ENCODE assay signal across 16 mouse cellular contexts in the genomic region with DNA sequence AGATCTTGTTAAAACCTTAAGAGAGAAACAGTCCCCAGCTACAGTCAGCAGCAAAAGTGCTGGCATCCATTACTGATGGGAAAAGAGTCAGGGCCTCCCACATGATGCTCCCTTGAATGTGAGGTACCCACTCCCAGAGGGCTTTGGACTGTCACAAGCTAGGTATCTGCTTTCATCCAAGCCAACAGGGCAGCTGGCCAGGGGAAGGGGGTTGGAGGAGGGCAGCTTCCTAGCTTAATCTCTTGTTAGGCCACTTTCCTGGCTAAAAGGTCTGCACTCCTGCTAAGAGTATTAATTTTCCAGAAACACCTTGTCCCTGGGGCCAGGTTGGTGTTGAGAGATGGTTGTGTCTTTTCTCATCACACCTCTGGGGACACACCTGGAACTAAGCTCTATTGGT.
A peak's percentile ranks its signal among the peaks of the same experiment; 100 is the strongest.
DNase-seq lines count a peak whose midpoint lies in the region; ATAC-seq and TF ChIP-seq lines count a peak whose summit lies in the region.
"Had no signal": no experiment of that assay in that cellular context is flagged by ENCODE, and none has a peak within 500 bp of the region (broad histone marks: within the 10 kb centered on the region; RNA-seq: fewer than 3 reads in every experiment).

No protein-coding gene starts in this region.

- DNase-seq in heart, postnatal 10 days: no peak
- DNase-seq in midbrain, embryonic 10.5 days (ENCODE audit: low spot score): no peak
- no peak for DNase-seq in midbrain, postnatal 0 days (ENCODE audit: low spot score)
- peak; percentile 22 for DNase-seq in brain, embryonic 14.5 days (ENCODE audit: low read depth)
- no peak for DNase-seq in adrenal gland, postnatal 36 days
- DNase-seq in right cerebral cortex, postnatal 25 days: no peak
- DNase-seq: cerebellum, adult 2 months; forebrain, postnatal 0 days; gastrocnemius, postnatal 14 days; liver, postnatal 0 days; lung, postnatal 36 days; thymus, postnatal 25 days had no signal

- H3K4me3 ChIP-seq in heart, embryonic 12.5 days: no peak overlapping the region
- peak overlapping the region; percentile 27; the same call in 1 of the 2 replicates for H3K4me3 ChIP-seq in midbrain, embryonic 10.5 days
- no peak overlapping the region for H3K4me3 ChIP-seq in midbrain, postnatal 0 days (ENCODE audit: low read depth, low read length)
- H3K4me3 ChIP-seq in limb, embryonic 13.5 days: no peak overlapping the region
- H3K4me3 ChIP-seq: embryonic facial prominence, embryonic 15.5 days; stomach, embryonic 15.5 days had no signal

- 0 out of 2 replicates have a peak, but pooled peaks cover 10% of the 10 kb centered on the region for H3K27me3 ChIP-seq in heart, embryonic 12.5 days (replicated peaks)
- no peaks in the 10 kb centered on the region for H3K27me3 ChIP-seq in midbrain, embryonic 10.5 days (ENCODE audit: low read depth, poor library complexity, severe bottlenecking)
- H3K27me3 ChIP-seq in midbrain, postnatal 0 days (ENCODE audit: insufficient read depth, low read length): no peaks in the 10 kb centered on the region
- H3K27me3 ChIP-seq in limb, embryonic 13.5 days: peaks cover 41% of the 10 kb centered on the region; the same call in 1 of the 2 replicates
- H3K27me3 ChIP-seq: embryonic facial prominence, embryonic 15.5 days; stomach, embryonic 15.5 days had no signal

- peaks cover 28% of the 10 kb centered on the region for H3K4me1 ChIP-seq in heart, embryonic 12.5 days (replicated peaks)
- peaks cover 42% of the 10 kb centered on the region for H3K4me1 ChIP-seq in midbrain, embryonic 10.5 days
- 0 out of 2 replicates have a peak, but pooled peaks cover 5% of the 10 kb centered on the region for H3K4me1 ChIP-seq in midbrain, postnatal 0 days (ENCODE audit: insufficient read depth, low read length)
- H3K4me1 ChIP-seq in limb, embryonic 13.5 days: peaks cover 34% of the 10 kb centered on the region

- no peak for ATAC-seq in heart, embryonic 12.5 days (ENCODE audit: insufficient number of reproducible peaks, low FRiP score)
- no peak for ATAC-seq in midbrain, postnatal 0 days (ENCODE audit: low FRiP score)
- no peak for ATAC-seq in limb, embryonic 13.5 days (ENCODE audit: low FRiP score, low read depth)
- ATAC-seq: liver, postnatal 0 days had no signal

- H3K9me3 ChIP-seq in heart, embryonic 12.5 days (replicated peaks): no peaks in the 10 kb centered on the region
- H3K9me3 ChIP-seq in midbrain, embryonic 10.5 days (replicated peaks): no peaks in the 10 kb centered on the region
- no peaks in the 10 kb centered on the region for H3K9me3 ChIP-seq in midbrain, postnatal 0 days (ENCODE audit: low read length)
- H3K9me3 ChIP-seq in limb, embryonic 13.5 days: no peaks in the 10 kb centered on the region
- H3K9me3 ChIP-seq: embryonic facial prominence, embryonic 15.5 days; stomach, embryonic 15.5 days had no signal

- no peak overlapping the region for H3K9ac ChIP-seq in heart, embryonic 12.5 days
- H3K9ac ChIP-seq in midbrain, postnatal 0 days (replicated peaks; ENCODE audit: low read length, poor library complexity, severe bottlenecking): no peak overlapping the region
- H3K9ac ChIP-seq in limb, embryonic 13.5 days: no peak overlapping the region
- H3K9ac ChIP-seq: embryonic facial prominence, embryonic 15.5 days; forebrain, postnatal 0 days; liver, postnatal 0 days; stomach, embryonic 15.5 days had no signal

- H3K27ac ChIP-seq in heart, embryonic 12.5 days (ENCODE audit: poor library complexity, severe bottlenecking): peak overlapping the region; percentile 46
- H3K27ac ChIP-seq in midbrain, embryonic 10.5 days (replicated peaks): peak overlapping the region; percentile 91
- H3K27ac ChIP-seq in midbrain, postnatal 0 days (ENCODE audit: low read depth, low read length): no peak overlapping the region
- H3K27ac ChIP-seq in limb, embryonic 13.5 days: no peak overlapping the region; the same call in 1 of the 2 replicates
- H3K27ac ChIP-seq: embryonic facial prominence, embryonic 15.5 days; stomach, embryonic 15.5 days had no signal

- H3K36me3 ChIP-seq in heart, embryonic 12.5 days: no peaks in the 10 kb centered on the region
- H3K36me3 ChIP-seq in midbrain, embryonic 10.5 days: no peaks in the 10 kb centered on the region
- H3K36me3 ChIP-seq in midbrain, postnatal 0 days (ENCODE audit: insufficient read depth, low read length): no peaks in the 10 kb centered on the region
- H3K36me3 ChIP-seq in limb, embryonic 13.5 days: no peaks in the 10 kb centered on the region
- H3K36me3 ChIP-seq: embryonic facial prominence, embryonic 15.5 days; stomach, embryonic 15.5 days had no signal

- no peak for TF ChIP-seq CTCF in midbrain, postnatal 0 days (IDR thresholded peaks at IDR 0.05)
- TF ChIP-seq CTCF in brain, embryonic 14.5 days (IDR thresholded peaks at IDR 0.05; ENCODE audit: borderline replicate concordance, extremely low read depth, insufficient read depth, insufficient read length): no peak

- H3K4me2 ChIP-seq in heart, embryonic 12.5 days: no peak overlapping the region
- H3K4me2 ChIP-seq in midbrain, postnatal 0 days (ENCODE audit: low read depth, low read length, poor library complexity, severe bottlenecking): no peak overlapping the region
- H3K4me2 ChIP-seq in limb, embryonic 13.5 days (replicated peaks): peak overlapping the region; percentile 27
- H3K4me2 ChIP-seq: embryonic facial prominence, embryonic 15.5 days; stomach, embryonic 15.5 days had no signal

- intact Hi-C loops in heart, postnatal 10 days (cut with DNase I): no loop called here

- TF ChIP-seq POLR2A in brain, embryonic 14.5 days (IDR thresholded peaks at IDR 0.05; ENCODE audit: borderline replicate concordance, extremely low read depth, insufficient read depth, insufficient read length, poor library complexity, severe bottlenecking): no peak

Comparison
In these comparisons a context has a peak if more than half of its experiments do, and no peak if none do; other contexts are left out.
1. H3K27ac ChIP-seq: peak in heart, embryonic 12.5 days (single experiment) and midbrain, embryonic 10.5 days (single experiment); none in midbrain, postnatal 0 days (single experiment) and limb, embryonic 13.5 days (single experiment).